Mouse (Mus musculus): ENCODE results near the gene Elovl7.

Gene Elovl7

GRCm38 (mm10) chr13:108214081-108214484 lies at the start of gene Elovl7:
TSS of gene Elovl7 (plus strand) at chr13:108214404.
- peak; percentile 78 for DNase-seq

- no peak for DNase-seq
Observed at GRCm38 (mm10) chr13:108164621-108165020, 49.6 kb upstream of the Elovl7 start.

- no peak for DNase-seq
Observed at GRCm38 (mm10) chr13:108170002-108170401, 44.2 kb upstream of the Elovl7 start.

- DNase-seq = no peak
Observed at GRCm38 (mm10) chr13:108170511-108170910, 43.7 kb upstream of the Elovl7 start.

- DNase-seq = no peak
Observed at GRCm38 (mm10) chr13:108179618-108180017, 34.6 kb upstream of the Elovl7 start.

- no peak for DNase-seq
Observed at GRCm38 (mm10) chr13:108180821-108181220, 33.4 kb upstream of the Elovl7 start.

- DNase-seq = no peak
Observed at GRCm38 (mm10) chr13:108184743-108185255, 29.4 kb upstream of the Elovl7 start.

GRCm38 (mm10) chr13:108185530-108185929 lies 28.7 kb upstream of the Elovl7 start:
- DNase-seq = no peak

GRCm38 (mm10) chr13:108187994-108188393 lies 26.2 kb upstream of the Elovl7 start:
- DNase-seq = no peak

GRCm38 (mm10) chr13:108191074-108191720 lies 23.0 kb upstream of the Elovl7 start:
- DNase-seq = peak; percentile 75

- no peak for DNase-seq
Observed at GRCm38 (mm10) chr13:108195474-108195873, 18.7 kb upstream of the Elovl7 start.

- no peak for DNase-seq
Observed at GRCm38 (mm10) chr13:108204857-108205256, 9.3 kb upstream of the Elovl7 start.

GRCm38 (mm10) chr13:108207447-108207846 lies 6.8 kb upstream of the Elovl7 start:
- no peak for DNase-seq

GRCm38 (mm10) chr13:108208090-108208489 lies 6.1 kb upstream of the Elovl7 start:
- no peak for DNase-seq

GRCm38 (mm10) chr13:108210960-108211359 lies 3.2 kb upstream of the Elovl7 start:
- no peak for DNase-seq

GRCm38 (mm10) chr13:108212397-108213018 lies 1.7 kb upstream of the Elovl7 start:
- DNase-seq = no peak

GRCm38 (mm10) chr13:108214485-108215107 lies 392 bp downstream of the Elovl7 start:
- DNase-seq = peak; percentile 26

- DNase-seq = peak; percentile 16
Observed at GRCm38 (mm10) chr13:108215231-108215780, 1.1 kb downstream of the Elovl7 start.

GRCm38 (mm10) chr13:108219773-108220172 lies 5.6 kb downstream of the Elovl7 start:
- DNase-seq = no peak

- DNase-seq = no peak
Observed at GRCm38 (mm10) chr13:108229191-108229590, 15.0 kb downstream of the Elovl7 start.

GRCm38 (mm10) chr13:108229634-108230330 lies 15.6 kb downstream of the Elovl7 start:
- DNase-seq = no peak

GRCm38 (mm10) chr13:108240012-108240411 lies 25.8 kb downstream of the Elovl7 start:
- DNase-seq = no peak

- DNase-seq = no peak
Observed at GRCm38 (mm10) chr13:108241715-108242114, 27.5 kb downstream of the Elovl7 start.

Measured in embryo, embryonic 11 days (tissue).